ENCODE assay signal across 8 mouse cellular contexts in genomic region chr5:120793043-120793442, GRCm38 (mm10). TPM values are rescaled to one million over a fixed set of nuclear protein-coding genes. Genes with fewer than 3 reads are reported as not detected.
DNase-seq lines count a peak whose midpoint lies in the region; ATAC-seq and TF ChIP-seq lines count a peak whose summit lies in the region.
"Had no signal": no experiment of that assay in that cellular context is flagged by ENCODE, and none has a peak within 500 bp of the region (broad histone marks: within the 10 kb centered on the region; RNA-seq: fewer than 3 reads in every experiment).

No protein-coding gene starts in this region.

- in situ Hi-C loops in ES-E14 (cut with MboI; ENCODE audit: low sequenced_read_pairs in 2 of 2, unreplicated experiment in 2 of 2) = no loop called here

- no peak overlapping the region for H3K4me3 ChIP-seq in kidney, adult 2 months (ENCODE audit: insufficient read depth, low read depth, low read length)
- no peak overlapping the region for H3K4me3 ChIP-seq in kidney, embryonic 15.5 days (replicated peaks)
- no peak overlapping the region for H3K4me3 ChIP-seq in ES-E14 (ENCODE audit: insufficient read depth in 1 of 2, low read depth in 1 of 2, low read length in 2 of 2, poor library complexity in 1 of 2, severe bottlenecking in 1 of 2)
- no peak overlapping the region for H3K4me3 ChIP-seq in bone marrow macrophage, adult 2 months (ENCODE audit: insufficient read depth, low read length)

- 15% methylated on average over 2 of the region's 2 CpGs for WGBS in kidney, adult 2 months
- WGBS in kidney, embryonic 15.5 days = 23% methylated on average over 2 of the region's 2 CpGs

- H3K9me3 ChIP-seq in kidney, embryonic 15.5 days (replicated peaks) = no peaks in the 10 kb centered on the region
- no peaks in the 10 kb centered on the region for H3K9me3 ChIP-seq in ES-E14 (ENCODE audit: control insufficient read depth, insufficient read depth, low read depth, low read length)

- DNase-seq in kidney, adult 2 months = peak; percentile 53
- DNase-seq in ES-E14 (ENCODE audit: low read depth, low spot score) = peak; percentile 63
- DNase-seq in left cerebral cortex, postnatal 4 days = peak; percentile 58
- DNase-seq in retina, postnatal 7 days (ENCODE audit: low read depth, low spot score) = peak; percentile 24

- no peak overlapping the region for H3K9ac ChIP-seq in kidney, embryonic 15.5 days
- H3K9ac ChIP-seq in ES-E14 (ENCODE audit: insufficient read depth, low read depth, low read length, poor library complexity, severe bottlenecking) = no peak overlapping the region

- no peaks in the 10 kb centered on the region for H3K4me1 ChIP-seq in kidney, adult 2 months (ENCODE audit: control insufficient read depth, insufficient read depth, low read length)
- no peaks in the 10 kb centered on the region for H3K4me1 ChIP-seq in kidney, embryonic 15.5 days
- no peaks in the 10 kb centered on the region for H3K4me1 ChIP-seq in ES-E14 (ENCODE audit: control insufficient read depth in 2 of 2, insufficient read depth in 2 of 2, low read length in 2 of 2, poor library complexity in 1 of 2)
- no peaks in the 10 kb centered on the region for H3K4me1 ChIP-seq in bone marrow macrophage, adult 2 months (ENCODE audit: control insufficient read depth, insufficient read depth, low read length)

- no peak for TF ChIP-seq POLR2A in kidney, adult 2 months (IDR thresholded peaks at IDR 0.05; ENCODE audit: low read depth, low read length)
- TF ChIP-seq POLR2A in bone marrow macrophage, adult 2 months (IDR thresholded peaks at IDR 0.05; ENCODE audit: borderline replicate concordance, low read depth, low read length) = no peak

- no peaks in the 10 kb centered on the region for H3K27me3 ChIP-seq in kidney, adult 2 months (replicated peaks; ENCODE audit: control insufficient read depth, insufficient read depth, low read length)
- no peaks in the 10 kb centered on the region for H3K27me3 ChIP-seq in kidney, embryonic 15.5 days

- no peaks in the 10 kb centered on the region for H3K36me3 ChIP-seq in kidney, adult 2 months (ENCODE audit: control insufficient read depth, insufficient read depth, low read length)
- no peaks in the 10 kb centered on the region for H3K36me3 ChIP-seq in kidney, embryonic 15.5 days
- H3K36me3 ChIP-seq in ES-E14 (ENCODE audit: control insufficient read depth, insufficient read depth, low read length, poor library complexity, severe bottlenecking) = no peaks in the 10 kb centered on the region

- ATAC-seq in kidney, embryonic 15.5 days (replicated peaks; ENCODE audit: low FRiP score) = no peak
- ATAC-seq in erythroid progenitor cell, adult 5-6 weeks (replicated peaks; ENCODE audit: low FRiP score, poor library complexity, severe bottlenecking) = peak; percentile 75

- H3K27ac ChIP-seq in kidney, adult 2 months (ENCODE audit: insufficient read depth, low read depth, low read length) = no peak overlapping the region
- H3K27ac ChIP-seq in kidney, embryonic 15.5 days = no peak overlapping the region
- no peak overlapping the region for H3K27ac ChIP-seq in ES-E14 (ENCODE audit: insufficient read depth, low read depth, low read length, poor library complexity, severe bottlenecking)
- H3K27ac ChIP-seq in bone marrow macrophage, adult 2 months (ENCODE audit: insufficient read depth, low read depth, low read length) = no peak overlapping the region

- H3K4me2 ChIP-seq in kidney, embryonic 15.5 days = no peak overlapping the region

- intact Hi-C loops in left cerebral cortex, postnatal 4 days (cut with DNase I) = no loop called here

- TF ChIP-seq CTCF in kidney, adult 2 months (conservative IDR thresholded peaks at IDR 0.05; ENCODE audit: insufficient read depth, insufficient read length, low read depth, low read length) = peak; percentile 65
- TF ChIP-seq CTCF in bone marrow macrophage, adult 2 months (IDR thresholded peaks at IDR 0.05; ENCODE audit: low read depth, low read length) = peak; percentile 45; the same call in 1 of the 2 replicates

TF ChIP-seq in ES-E14, 5 proteins besides CTCF, POLR2A, EP300 and RAD21:
- TF ChIP-seq ZC3H11A (IDR thresholded peaks at IDR 0.05; ENCODE audit: borderline replicate concordance, low read depth, low read length) (peak; percentile 41; the same call in 1 of the 2 replicates), CHD2 (IDR thresholded peaks at IDR 0.05; ENCODE audit: low read depth, low read length) (no peak), MAFK (IDR thresholded peaks at IDR 0.05; ENCODE audit: insufficient read depth, low read depth, low read length) (no peak)

RNA-seq across cellular contexts. Expression of gene Oas1e, which starts 2.3 kb away (rescaled TPM):
- not detected in 2 replicates for polyA plus RNA-seq in kidney, adult 2 months (2012; rRNA removed)
- polyA plus RNA-seq in kidney, embryonic 15.5 days (2015; fragmentation: Nextera tagmentation; extraction: Ambion mirVana) = not detected in 2 replicates
- 0.18 and 0.32 TPM in 2 replicates for total RNA-seq in ES-E14 (2012; rRNA removed)
- not detected in 2 replicates for polyA plus RNA-seq in bone marrow macrophage, adult 2 months (2012; ENCODE audit: insufficient read depth, insufficient read length, missing spikeins)
- total RNA-seq in erythroid progenitor cell, adult 5-6 weeks (2015; ENCODE audit: low replicate concordance) = not detected in 2 replicates
- 3.0 TPM in 1 of 2 replicates, not detected in the other for total RNA-seq in erythroid progenitor cell, adult 5-6 weeks (2017; ENCODE audit: low replicate concordance)
- total RNA-seq in left cerebral cortex, postnatal 4 days (2021) = not detected
- total RNA-seq: gastrocnemius, postnatal 36 days had no signal

RNA-seq across cellular contexts. Expression of gene Oas3, which starts 15.6 kb away (rescaled TPM):
- polyA plus RNA-seq in kidney, adult 2 months (2012; rRNA removed) = 0.38 and 2.3 TPM in 2 replicates
- 0.15 and 0.18 TPM in 2 replicates for polyA plus RNA-seq in kidney, embryonic 15.5 days (2015; fragmentation: Nextera tagmentation; extraction: Ambion mirVana)
- total RNA-seq in ES-E14 (2012; rRNA removed) = 1.6 and 2.4 TPM in 2 replicates
- polyA plus RNA-seq in bone marrow macrophage, adult 2 months (2012; ENCODE audit: insufficient read depth, insufficient read length, missing spikeins) = 48.7 and 58.3 TPM in 2 replicates
- 62.9 and 68.5 TPM in 2 replicates for total RNA-seq in erythroid progenitor cell, adult 5-6 weeks (2015; ENCODE audit: low replicate concordance)
- 45.4 and 47.3 TPM in 2 replicates for total RNA-seq in erythroid progenitor cell, adult 5-6 weeks (2017; ENCODE audit: low replicate concordance)
- total RNA-seq in left cerebral cortex, postnatal 4 days (2021) = under 1 TPM in 1 of 2 experiments, not detected in 1; 0.18 TPM
- total RNA-seq: gastrocnemius, postnatal 36 days had no signal

RNA-seq across cellular contexts. Expression of gene Oas1c, which starts 19.3 kb away (rescaled TPM):
- 2.6 TPM in 2 replicates for polyA plus RNA-seq in kidney, adult 2 months (2012; rRNA removed)
- polyA plus RNA-seq in kidney, embryonic 15.5 days (2015; fragmentation: Nextera tagmentation; extraction: Ambion mirVana) = 0.27 and 0.49 TPM in 2 replicates
- total RNA-seq in ES-E14 (2012; rRNA removed) = 1.2 and 1.6 TPM in 2 replicates
- 9.6 and 13.3 TPM in 2 replicates for polyA plus RNA-seq in bone marrow macrophage, adult 2 months (2012; ENCODE audit: insufficient read depth, insufficient read length, missing spikeins)
- 2.2 and 9.6 TPM in 2 replicates for total RNA-seq in erythroid progenitor cell, adult 5-6 weeks (2015; ENCODE audit: low replicate concordance)
- total RNA-seq in erythroid progenitor cell, adult 5-6 weeks (2017; ENCODE audit: low replicate concordance) = 6.7 and 11.6 TPM in 2 replicates
- total RNA-seq in left cerebral cortex, postnatal 4 days (2021) = 1 to 10 TPM; 1.0 to 1.3 TPM

RNA-seq across cellular contexts. Expression of gene Oas2, which starts 43.4 kb away (rescaled TPM):
- polyA plus RNA-seq in kidney, adult 2 months (2012; rRNA removed) = 3.5 and 5.5 TPM in 2 replicates
- polyA plus RNA-seq in kidney, embryonic 15.5 days (2015; fragmentation: Nextera tagmentation; extraction: Ambion mirVana) = 0.36 and 0.50 TPM in 2 replicates
- 0.85 and 1.3 TPM in 2 replicates for total RNA-seq in ES-E14 (2012; rRNA removed)
- 132 and 142 TPM in 2 replicates for polyA plus RNA-seq in bone marrow macrophage, adult 2 months (2012; ENCODE audit: insufficient read depth, insufficient read length, missing spikeins)
- total RNA-seq in erythroid progenitor cell, adult 5-6 weeks (2015; ENCODE audit: low replicate concordance) = 5.0 and 12.3 TPM in 2 replicates
- total RNA-seq in erythroid progenitor cell, adult 5-6 weeks (2017; ENCODE audit: low replicate concordance) = 3.5 TPM in 2 replicates
- not detected for total RNA-seq in left cerebral cortex, postnatal 4 days (2021)

RNA-seq across cellular contexts. Expression of gene Oas1f, which starts 54.1 kb away (rescaled TPM):
- 0.08 and 0.19 TPM in 2 replicates for polyA plus RNA-seq in kidney, adult 2 months (2012; rRNA removed)
- 0.10 TPM in 1 of 2 replicates, not detected in the other for polyA plus RNA-seq in kidney, embryonic 15.5 days (2015; fragmentation: Nextera tagmentation; extraction: Ambion mirVana)
- 0.45 and 1.1 TPM in 2 replicates for total RNA-seq in ES-E14 (2012; rRNA removed)
- polyA plus RNA-seq in bone marrow macrophage, adult 2 months (2012; ENCODE audit: insufficient read depth, insufficient read length, missing spikeins) = not detected in 2 replicates
- not detected in 2 replicates for total RNA-seq in erythroid progenitor cell, adult 5-6 weeks (2015; ENCODE audit: low replicate concordance)
- not detected in 2 replicates for total RNA-seq in erythroid progenitor cell, adult 5-6 weeks (2017; ENCODE audit: low replicate concordance)
- not detected for total RNA-seq in left cerebral cortex, postnatal 4 days (2021)
- total RNA-seq: gastrocnemius, postnatal 36 days had no signal

Comparison
In these comparisons a context has a peak if more than half of its experiments do, and no peak if none do; other contexts are left out.
1. RNA of gene Oas3, which starts 15.6 kb away (total RNA-seq): 45.4 to 68.5 TPM in erythroid progenitor cell, adult 5-6 weeks; 1.6 to 2.4 TPM in ES-E14 and 0.18 TPM in left cerebral cortex, postnatal 4 days; every median in the first group is over 10 times any median in the second.
2. Peak in every context shown above with its lines, with median percentiles within 50 percentile points of each other: DNase-seq.